Mouse (Mus musculus) heart, postnatal 36 days (tissue): ENCODE measurements around the gene Arid1b. TPM values are rescaled to one million over a fixed set of nuclear protein-coding genes. Genes with fewer than 3 reads are reported as not detected.

Experiments
- DNase-seq, 2 experiments: peaks; one replicate each; pipeline ENCODE4 v3.0.0; 2021 to 2022
- intact Hi-C: fragments of 180-260 bp; cut with DNase I; formaldehyde crosslinking; loops from one replicate; pipeline ENCODE4 v1.15.1; 2025
- total RNA-seq, 2 experiments: library from RNA; stranded (reverse); gene quantifications; 2 replicates each; pipeline ENCODE4 v1.2.3; 2021

Arid1b gene
- total RNA-seq, 2 experiments from 2014 or later = 27.8 to 28.3 TPM

- intact Hi-C loops = no loop called here
- DNase-seq = no peak
Observed at GRCm38 (mm10) chr17:5287641-5288040, 293.5 kb downstream of the Arid1b start.

GRCm38 (mm10) chr17:5293653-5294584 lies 299.8 kb downstream of the Arid1b start:
- no peak for DNase-seq
- intact Hi-C loops = no loop called here

- peak; percentile 34 to 35 for DNase-seq
- intact Hi-C loops = no loop called here
Observed at GRCm38 (mm10) chr17:5295086-5295947, 301.2 kb downstream of the Arid1b start.

GRCm38 (mm10) chr17:5295948-5296262 lies 301.8 kb downstream of the Arid1b start:
- DNase-seq = no peak
- intact Hi-C loops = no loop called here

GRCm38 (mm10) chr17:5297491-5297890 lies 303.4 kb downstream of the Arid1b start:
- intact Hi-C loops = no loop called here
- DNase-seq = no peak

GRCm38 (mm10) chr17:5297984-5298383 lies 303.9 kb downstream of the Arid1b start:
- no peak for DNase-seq
- intact Hi-C loops = no loop called here

GRCm38 (mm10) chr17:5298891-5299559 lies 304.9 kb downstream of the Arid1b start:
- DNase-seq = no peak
- intact Hi-C loops = no loop called here

- intact Hi-C loops = no loop called here
- DNase-seq = no peak
Observed at GRCm38 (mm10) chr17:5302971-5303746, 309.0 kb downstream of the Arid1b start.

GRCm38 (mm10) chr17:5305783-5306477 lies 311.8 kb downstream of the Arid1b start:
- DNase-seq = no peak
- intact Hi-C loops = no loop called here

- DNase-seq = no peak
- intact Hi-C loops = no loop called here
Observed at GRCm38 (mm10) chr17:5309930-5310329, 315.8 kb downstream of the Arid1b start.

GRCm38 (mm10) chr17:5310425-5310888 lies 316.3 kb downstream of the Arid1b start:
- DNase-seq = no peak
- intact Hi-C loops = no loop called here

GRCm38 (mm10) chr17:5311062-5311461 lies 316.9 kb downstream of the Arid1b start:
- intact Hi-C loops = no loop called here
- no peak for DNase-seq

- no peak for DNase-seq
Observed at GRCm38 (mm10) chr17:5312307-5312706, 318.2 kb downstream of the Arid1b start.

GRCm38 (mm10) chr17:5314735-5315134 lies 320.6 kb downstream of the Arid1b start:
- DNase-seq = no peak
- intact Hi-C loops = no loop called here

More at GRCm38 (mm10) chr17:5312307-5312706, 318.2 kb downstream of the Arid1b start:
- intact Hi-C loops = no loop called here

- DNase-seq = no peak
- intact Hi-C loops = no loop called here
Observed at GRCm38 (mm10) chr17:5316489-5316888, 322.4 kb downstream of the Arid1b start.

GRCm38 (mm10) chr17:5321589-5322225 lies 327.6 kb downstream of the Arid1b start:
- intact Hi-C loops = loop anchor here (5.0 kb wide), 2 partner anchors 69 to 119 kb away; no protein-coding TSS in a partner anchor
- no peak for DNase-seq

GRCm38 (mm10) chr17:5322594-5322993 lies 328.5 kb downstream of the Arid1b start:
- no peak for DNase-seq
- intact Hi-C loops = loop anchor here (5.0 kb wide), 2 partner anchors 70 to 120 kb away; no protein-coding TSS in a partner anchor

- no peak for DNase-seq
- intact Hi-C loops = loop anchor here (5.0 kb wide), 2 partner anchors 71 to 121 kb away; no protein-coding TSS in a partner anchor
Observed at GRCm38 (mm10) chr17:5323746-5324145, 329.6 kb downstream of the Arid1b start.
